Mouse (Mus musculus): ENCODE results near the gene Il31ra. TPM values are rescaled to one million over a fixed set of nuclear protein-coding genes. Genes with fewer than 3 reads are reported as not detected.
"Not testable (repeated sequence)": the region's sequence is repeated elsewhere in the genome, so short reads cannot be mapped to it uniquely, and the experiment has no call there.

The Il31ra gene
- polyA plus RNA-seq, 1 experiment from 2014 or later = 0.30 TPM

DNA sequence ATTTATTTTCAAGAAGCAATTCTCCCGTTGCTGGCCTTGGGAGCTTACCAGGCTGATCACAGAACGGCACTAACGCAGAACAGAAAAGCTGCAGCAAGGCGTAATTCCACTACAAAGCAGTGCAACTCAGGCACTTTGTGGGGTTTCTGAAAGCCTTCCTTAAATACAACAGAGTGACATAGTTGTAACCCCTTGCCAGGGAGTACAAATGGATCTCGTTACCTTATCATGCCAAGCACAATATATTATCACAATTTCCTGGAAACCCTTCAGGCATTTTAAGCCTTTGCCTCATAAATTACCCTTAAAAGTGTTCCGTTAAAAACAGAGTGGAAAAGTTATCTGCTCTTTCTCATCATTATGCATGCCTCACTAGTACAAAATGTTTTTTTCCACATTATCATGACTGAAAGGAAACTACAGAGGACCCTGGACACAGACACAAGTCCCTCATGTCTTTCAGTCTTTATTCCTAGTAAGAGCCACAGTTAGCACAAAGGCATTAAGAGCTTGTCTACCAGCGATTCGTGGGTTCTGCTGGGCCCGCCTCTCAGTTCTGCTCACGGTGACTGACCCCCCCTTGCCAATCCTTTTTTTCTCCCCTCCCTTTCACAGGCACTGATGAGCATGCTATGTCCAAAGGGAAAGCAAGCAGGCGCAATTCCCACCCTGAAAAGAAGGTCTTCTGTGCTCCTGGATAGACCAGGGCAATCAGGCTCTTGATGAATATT is 13.4 kb downstream of the Il31ra start:
- H3K9me3 ChIP-seq (replicated peaks; ENCODE audit: control insufficient read depth, low read length) = no peaks in the 10 kb centered on the region
- H3K4me3 ChIP-seq (ENCODE audit: low read depth, low read length) = no peak overlapping the region
- H3K4me2 ChIP-seq (ENCODE audit: low read length) = no peak overlapping the region
- no peak overlapping the region for H3K9ac ChIP-seq (ENCODE audit: low read length)
- no peaks in the 10 kb centered on the region for H3K36me3 ChIP-seq (ENCODE audit: control insufficient read depth, insufficient read depth, low read length)
- 0 out of 2 replicates have a peak overlapping the region, but pooled peaks have one; percentile 24 for H3K27ac ChIP-seq (ENCODE audit: low read depth, low read length)
- WGBS = 11% methylated on average over 11 of the region's 11 CpGs
- ATAC-seq = peak; percentile 36; the same call in 1 of the 2 replicates
- no peaks in the 10 kb centered on the region for H3K27me3 ChIP-seq (replicated peaks; ENCODE audit: control insufficient read depth, insufficient read depth, low read length)
- peaks cover 10% of the 10 kb centered on the region for H3K4me1 ChIP-seq (ENCODE audit: control insufficient read depth, insufficient read depth, low read length)
- DNase-seq (ENCODE audit: low spot score) = peak; percentile 29

- 71% methylated on average over 11 of the region's 11 CpGs for WGBS
- DNase-seq (ENCODE audit: low spot score); H3K36me3 ChIP-seq (ENCODE audit: control insufficient read depth, insufficient read depth, low read length); H3K27ac ChIP-seq (ENCODE audit: low read depth, low read length); H3K9ac ChIP-seq (ENCODE audit: low read length); ATAC-seq; H3K4me2 ChIP-seq (ENCODE audit: low read length); H3K4me3 ChIP-seq (ENCODE audit: low read depth, low read length); H3K27me3 ChIP-seq (replicated peaks; ENCODE audit: control insufficient read depth, insufficient read depth, low read length); H3K9me3 ChIP-seq (replicated peaks; ENCODE audit: control insufficient read depth, low read length): not testable (repeated sequence)
- peaks cover 10% of the 10 kb centered on the region for H3K4me1 ChIP-seq (ENCODE audit: control insufficient read depth, insufficient read depth, low read length)
Measured at GRCm38 (mm10) chr13:112578041-112578440, 16.1 kb downstream of the Il31ra start.

DNA sequence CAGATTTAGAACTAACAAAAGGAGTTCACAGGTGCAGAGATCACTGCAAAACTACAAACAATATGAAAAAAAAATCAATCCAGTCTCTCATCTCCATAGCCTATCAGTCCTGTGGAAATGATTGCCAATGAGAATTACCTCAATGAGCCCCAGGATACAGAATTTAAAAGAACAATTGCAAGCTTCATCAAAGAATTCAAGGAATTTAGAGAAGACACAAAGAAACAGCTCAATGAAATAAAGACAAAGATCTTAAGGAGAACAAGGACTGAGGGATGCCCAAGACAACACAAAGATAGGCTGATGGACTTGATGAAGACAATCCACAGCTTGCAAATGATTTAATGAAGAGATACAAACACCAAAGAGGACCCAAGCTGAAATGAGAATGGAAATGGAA is 20.4 kb downstream of the Il31ra start:
- no peaks in the 10 kb centered on the region for H3K4me1 ChIP-seq (ENCODE audit: control insufficient read depth, insufficient read depth, low read length)
- no peak overlapping the region for H3K27ac ChIP-seq (ENCODE audit: low read depth, low read length)
- H3K9me3 ChIP-seq (replicated peaks; ENCODE audit: control insufficient read depth, low read length) = no peaks in the 10 kb centered on the region
- DNase-seq (ENCODE audit: low spot score) (no peak), ATAC-seq (no peak)
- H3K36me3 ChIP-seq (ENCODE audit: control insufficient read depth, insufficient read depth, low read length) = no peaks in the 10 kb centered on the region
- no peaks in the 10 kb centered on the region for H3K27me3 ChIP-seq (replicated peaks; ENCODE audit: control insufficient read depth, insufficient read depth, low read length)
- no peak overlapping the region for H3K4me2 ChIP-seq (ENCODE audit: low read length)
- H3K9ac ChIP-seq (ENCODE audit: low read length) = no peak overlapping the region
- H3K4me3 ChIP-seq (ENCODE audit: low read depth, low read length) = no peak overlapping the region

DNA sequence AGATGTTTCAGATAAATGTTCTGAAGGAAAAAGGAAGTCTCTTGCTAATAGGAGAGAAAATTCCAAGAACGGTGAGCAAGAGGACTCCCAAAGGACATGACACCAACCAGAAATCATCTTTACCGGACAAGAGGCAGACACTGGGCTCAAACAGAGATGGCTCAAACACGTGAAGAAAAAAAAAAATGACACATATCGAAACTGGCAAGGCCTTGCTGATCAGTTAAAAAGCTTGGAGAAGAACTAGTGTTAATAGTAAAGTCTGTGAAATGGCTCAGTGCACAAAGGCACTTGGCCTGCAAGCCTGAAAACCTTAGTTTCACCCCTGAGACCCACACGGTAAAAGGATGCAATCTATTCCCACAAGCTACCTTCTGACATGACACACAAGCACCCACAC is 23.4 kb downstream of the Il31ra start:
- Histone ChIP-seq H3K27ac (ENCODE audit: low read depth, low read length) (no peak overlapping the region), H3K9me3 (replicated peaks; ENCODE audit: control insufficient read depth, low read length) (no peaks in the 10 kb centered on the region), H3K4me1 (ENCODE audit: control insufficient read depth, insufficient read depth, low read length) (no peaks in the 10 kb centered on the region), H3K27me3 (replicated peaks; ENCODE audit: control insufficient read depth, insufficient read depth, low read length) (no peaks in the 10 kb centered on the region), H3K9ac (ENCODE audit: low read length) (no peak overlapping the region), H3K4me2 (ENCODE audit: low read length) (no peak overlapping the region), H3K4me3 (ENCODE audit: low read depth, low read length) (no peak overlapping the region), H3K36me3 (ENCODE audit: control insufficient read depth, insufficient read depth, low read length) (no peaks in the 10 kb centered on the region)
- WGBS = 84% methylated on average over 5 of the region's 5 CpGs
- no peak for DNase-seq (ENCODE audit: low spot score)
- ATAC-seq = no peak

DNA sequence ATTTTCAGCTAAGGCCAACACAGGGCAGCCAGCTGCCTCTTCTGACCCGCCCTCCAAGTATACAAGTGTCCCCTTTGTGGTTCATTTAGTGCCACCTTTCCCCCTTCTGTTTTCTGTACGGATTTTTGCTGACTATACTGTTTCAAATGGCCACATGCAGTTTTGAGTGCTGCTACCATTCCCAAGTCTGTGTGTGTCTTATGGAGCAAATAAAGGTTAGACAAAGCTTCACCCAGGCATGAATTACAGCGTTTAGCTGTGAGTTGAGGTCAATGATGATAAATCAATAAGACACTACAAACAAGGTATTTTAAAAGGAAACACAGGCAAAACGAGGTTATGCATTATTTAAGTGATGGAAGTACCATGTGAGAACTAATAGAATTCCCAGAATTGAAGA is 24.6 kb downstream of the Il31ra start:
- 61% methylated on average over 4 of the region's 4 CpGs for WGBS
- Histone ChIP-seq H3K9me3 (replicated peaks; ENCODE audit: control insufficient read depth, low read length) (no peaks in the 10 kb centered on the region), H3K27ac (ENCODE audit: low read depth, low read length) (no peak overlapping the region), H3K27me3 (replicated peaks; ENCODE audit: control insufficient read depth, insufficient read depth, low read length) (no peaks in the 10 kb centered on the region), H3K4me3 (ENCODE audit: low read depth, low read length) (no peak overlapping the region), H3K4me1 (ENCODE audit: control insufficient read depth, insufficient read depth, low read length) (no peaks in the 10 kb centered on the region), H3K36me3 (ENCODE audit: control insufficient read depth, insufficient read depth, low read length) (no peaks in the 10 kb centered on the region), H3K4me2 (ENCODE audit: low read length) (no peak overlapping the region), H3K9ac (ENCODE audit: low read length) (no peak overlapping the region)
- ATAC-seq = no peak
- no peak for DNase-seq (ENCODE audit: low spot score)

DNA sequence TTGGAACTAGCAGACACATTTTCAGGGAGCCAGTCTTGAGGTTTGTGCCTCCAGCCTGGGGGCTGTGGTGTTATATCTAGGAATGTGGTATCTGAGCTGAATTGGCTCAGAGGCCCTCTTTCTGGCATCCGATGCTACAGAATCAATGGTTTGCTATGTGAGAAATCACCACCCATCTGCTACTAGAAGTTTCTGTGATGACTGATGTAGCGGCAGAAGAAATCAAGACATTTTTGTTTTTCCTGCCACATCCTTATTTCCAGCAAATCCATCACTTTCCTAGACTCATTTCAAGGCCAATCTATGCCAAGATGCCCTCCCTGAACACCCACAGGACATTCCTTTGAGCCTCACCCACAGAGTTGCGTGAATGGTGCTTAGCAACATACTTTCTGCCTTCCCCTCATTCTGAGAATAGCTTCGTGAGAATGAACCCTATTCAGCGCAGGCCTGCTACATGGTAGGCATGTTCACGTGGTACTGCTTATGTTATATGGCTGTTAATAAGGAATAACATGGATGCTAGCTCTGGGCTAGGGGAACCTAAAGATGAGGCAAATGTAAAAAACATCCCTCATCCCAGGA is 33.5 kb downstream of the Il31ra start:
- H3K27ac ChIP-seq (ENCODE audit: low read depth, low read length) = no peak overlapping the region
- H3K36me3 ChIP-seq (ENCODE audit: control insufficient read depth, insufficient read depth, low read length) = no peaks in the 10 kb centered on the region
- 84% methylated on average over 6 of the region's 6 CpGs for WGBS
- no peaks in the 10 kb centered on the region for H3K27me3 ChIP-seq (replicated peaks; ENCODE audit: control insufficient read depth, insufficient read depth, low read length)
- no peak overlapping the region for H3K9ac ChIP-seq (ENCODE audit: low read length)
- H3K4me2 ChIP-seq (ENCODE audit: low read length) = no peak overlapping the region
- DNase-seq (ENCODE audit: low spot score) = no peak
- no peak for ATAC-seq
- no peaks in the 10 kb centered on the region for H3K4me1 ChIP-seq (ENCODE audit: control insufficient read depth, insufficient read depth, low read length)
- H3K4me3 ChIP-seq (ENCODE audit: low read depth, low read length) = no peak overlapping the region
- no peaks in the 10 kb centered on the region for H3K9me3 ChIP-seq (replicated peaks; ENCODE audit: control insufficient read depth, low read length)

GRCm38 (mm10) chr13:112556501-112556900 is 37.7 kb downstream of the Il31ra start:
- H3K27ac ChIP-seq (ENCODE audit: low read depth, low read length) = no peak overlapping the region
- no peak overlapping the region for H3K9ac ChIP-seq (ENCODE audit: low read length)

DNA sequence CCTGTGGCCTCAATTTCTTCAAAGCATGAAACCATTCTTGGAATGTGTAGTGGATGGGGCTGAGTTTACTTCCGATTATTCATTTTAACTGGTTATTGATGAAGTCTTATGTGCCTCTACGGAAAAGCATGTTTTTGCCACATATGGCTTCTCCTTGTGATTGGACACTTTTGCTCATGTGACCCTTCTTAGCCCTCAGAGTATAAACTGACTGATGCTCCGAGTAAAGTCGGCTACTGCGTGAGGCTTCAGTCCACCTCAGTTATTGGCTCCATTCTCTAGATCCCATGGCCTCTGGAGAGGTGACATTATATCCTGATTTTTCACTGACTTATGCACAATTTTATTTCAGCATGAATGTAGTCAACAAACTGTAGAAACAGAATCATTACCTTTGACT is 40.9 kb downstream of the Il31ra start:
- no peak overlapping the region for H3K4me3 ChIP-seq (ENCODE audit: low read depth, low read length)
- 92% methylated on average over 5 of the region's 5 CpGs for WGBS
- no peaks in the 10 kb centered on the region for H3K9me3 ChIP-seq (replicated peaks; ENCODE audit: control insufficient read depth, low read length)
- H3K9ac ChIP-seq (ENCODE audit: low read length) = no peak overlapping the region
- no peaks in the 10 kb centered on the region for H3K36me3 ChIP-seq (ENCODE audit: control insufficient read depth, insufficient read depth, low read length)
- no peak overlapping the region for H3K4me2 ChIP-seq (ENCODE audit: low read length)
- ATAC-seq (no peak), DNase-seq (ENCODE audit: low spot score) (no peak)
- H3K27me3 ChIP-seq (replicated peaks; ENCODE audit: control insufficient read depth, insufficient read depth, low read length) = no peaks in the 10 kb centered on the region
- no peak overlapping the region for H3K27ac ChIP-seq (ENCODE audit: low read depth, low read length)
- no peaks in the 10 kb centered on the region for H3K4me1 ChIP-seq (ENCODE audit: control insufficient read depth, insufficient read depth, low read length)

More at GRCm38 (mm10) chr13:112556501-112556900, 37.7 kb downstream of the Il31ra start:
- WGBS = 73% methylated on average over 2 of the region's 2 CpGs
- DNase-seq (ENCODE audit: low spot score) = no peak
- Histone ChIP-seq H3K27me3 (replicated peaks; ENCODE audit: control insufficient read depth, insufficient read depth, low read length) (no peaks in the 10 kb centered on the region), H3K36me3 (ENCODE audit: control insufficient read depth, insufficient read depth, low read length) (no peaks in the 10 kb centered on the region), H3K4me3 (ENCODE audit: low read depth, low read length) (no peak overlapping the region), H3K9me3 (replicated peaks; ENCODE audit: control insufficient read depth, low read length) (no peaks in the 10 kb centered on the region), H3K4me2 (ENCODE audit: low read length) (no peak overlapping the region), H3K4me1 (ENCODE audit: control insufficient read depth, insufficient read depth, low read length) (no peaks in the 10 kb centered on the region)
- ATAC-seq = no peak

Data from forebrain, embryonic 14.5 days (tissue).